Comparison of ENCODE assay signal across 33 mouse cellular contexts in genomic region chr16:95924716-95925115, GRCm38 (mm10).
DNase-seq lines count a peak whose midpoint lies in the region; ATAC-seq and TF ChIP-seq lines count a peak whose summit lies in the region.
"Had no signal": no experiment of that assay in that cellular context is flagged by ENCODE, and none has a peak within 500 bp of the region (broad histone marks: within the 10 kb centered on the region; RNA-seq: fewer than 3 reads in every experiment).

No protein-coding gene starts in this region.

- TF ChIP-seq CTCF in lung, postnatal 0 days (IDR thresholded peaks at IDR 0.05): no peak

- WGBS in lung, embryonic 15.5 days: 35% methylated on average over 8 of the region's 8 CpGs
- 46% methylated on average over 8 of the region's 8 CpGs for WGBS in lung, postnatal 0 days
- 56% methylated on average over 8 of the region's 8 CpGs for WGBS in embryonic facial prominence, embryonic 13.5 days
- 15% methylated on average over 8 of the region's 8 CpGs for WGBS in limb, embryonic 14.5 days

- no peak overlapping the region for H3K4me2 ChIP-seq in lung, embryonic 15.5 days
- no peak overlapping the region for H3K4me2 ChIP-seq in lung, postnatal 0 days (replicated peaks; ENCODE audit: low read depth, low read length)
- no peak overlapping the region for H3K4me2 ChIP-seq in embryonic facial prominence, embryonic 13.5 days
- H3K4me2 ChIP-seq in limb, embryonic 14.5 days (replicated peaks; ENCODE audit: low read depth, low read length, severe bottlenecking): no peak overlapping the region
- H3K4me2 ChIP-seq: heart, embryonic 11.5 days; hindbrain, embryonic 14.5 days; liver, embryonic 13.5 days; midbrain, embryonic 13.5 days; stomach, embryonic 15.5 days had no signal

- ATAC-seq in lung, embryonic 15.5 days (ENCODE audit: borderline replicate concordance, extremely low read depth, low FRiP score, low TSS enrichment): no peak
- no peak; the same call in 1 of the 2 replicates for ATAC-seq in lung, postnatal 0 days
- ATAC-seq in embryonic facial prominence, embryonic 13.5 days (ENCODE audit: insufficient number of reproducible peaks, insufficient read depth, low FRiP score, low TSS enrichment, low read depth): no peak
- peak; percentile 86 for ATAC-seq in limb, embryonic 14.5 days (ENCODE audit: low FRiP score, low read depth)
- ATAC-seq: activated CD4-positive, CD25-positive, alpha-beta regulatory T cell, adult 4 months; forebrain, embryonic 14.5 days; midbrain, embryonic 13.5 days had no signal

- H3K36me3 ChIP-seq in lung, embryonic 15.5 days: no peaks in the 10 kb centered on the region
- H3K36me3 ChIP-seq in lung, postnatal 0 days (ENCODE audit: insufficient read depth, low read length): no peaks in the 10 kb centered on the region
- no peaks in the 10 kb centered on the region for H3K36me3 ChIP-seq in embryonic facial prominence, embryonic 13.5 days
- no peaks in the 10 kb centered on the region for H3K36me3 ChIP-seq in limb, embryonic 14.5 days (ENCODE audit: control insufficient read depth, insufficient read depth, low read length)
- H3K36me3 ChIP-seq: liver, embryonic 13.5 days; midbrain, embryonic 13.5 days; stomach, embryonic 15.5 days had no signal

- H3K4me1 ChIP-seq in lung, embryonic 15.5 days: peaks cover 38% of the 10 kb centered on the region
- H3K4me1 ChIP-seq in lung, postnatal 0 days (ENCODE audit: insufficient read depth, low read depth, low read length): peaks cover 9% of the 10 kb centered on the region
- peaks cover 29% of the 10 kb centered on the region for H3K4me1 ChIP-seq in embryonic facial prominence, embryonic 13.5 days
- H3K4me1 ChIP-seq in limb, embryonic 14.5 days (ENCODE audit: control insufficient read depth, insufficient read depth, low read length): peaks cover 33% of the 10 kb centered on the region

- H3K9ac ChIP-seq in lung, embryonic 15.5 days: no peak overlapping the region
- H3K9ac ChIP-seq in lung, postnatal 0 days (replicated peaks; ENCODE audit: low read depth): no peak overlapping the region
- no peak overlapping the region for H3K9ac ChIP-seq in embryonic facial prominence, embryonic 13.5 days
- H3K9ac ChIP-seq in limb, embryonic 14.5 days (ENCODE audit: low read depth, low read length, severe bottlenecking): no peak overlapping the region
- H3K9ac ChIP-seq: hindbrain, embryonic 14.5 days; liver, embryonic 13.5 days; midbrain, embryonic 13.5 days; stomach, embryonic 15.5 days had no signal

- TF ChIP-seq POLR2A in limb, embryonic 14.5 days (IDR thresholded peaks at IDR 0.05; ENCODE audit: borderline replicate concordance, extremely low read depth, insufficient read depth, insufficient read length): no peak

- TF ChIP-seq EP300 in lung, postnatal 0 days (IDR thresholded peaks at IDR 0.05): no peak

- H3K27me3 ChIP-seq in lung, embryonic 15.5 days: no peaks in the 10 kb centered on the region
- H3K27me3 ChIP-seq in lung, postnatal 0 days (replicated peaks; ENCODE audit: insufficient read depth, low read length): no peaks in the 10 kb centered on the region
- no peaks in the 10 kb centered on the region for H3K27me3 ChIP-seq in embryonic facial prominence, embryonic 13.5 days
- no peaks in the 10 kb centered on the region for H3K27me3 ChIP-seq in limb, embryonic 14.5 days (ENCODE audit: control insufficient read depth, insufficient read depth, low read length)
- H3K27me3 ChIP-seq: liver, embryonic 13.5 days; midbrain, embryonic 13.5 days; stomach, embryonic 15.5 days had no signal

- H3K9me3 ChIP-seq in lung, embryonic 15.5 days: no peaks in the 10 kb centered on the region
- no peaks in the 10 kb centered on the region for H3K9me3 ChIP-seq in lung, postnatal 0 days (ENCODE audit: low read length)
- no peaks in the 10 kb centered on the region for H3K9me3 ChIP-seq in embryonic facial prominence, embryonic 13.5 days
- no peaks in the 10 kb centered on the region for H3K9me3 ChIP-seq in limb, embryonic 14.5 days (ENCODE audit: control insufficient read depth, low read length)
- H3K9me3 ChIP-seq: liver, embryonic 13.5 days; midbrain, embryonic 13.5 days; stomach, embryonic 15.5 days had no signal

- no peak overlapping the region for H3K4me3 ChIP-seq in lung, embryonic 15.5 days
- no peak overlapping the region for H3K4me3 ChIP-seq in lung, postnatal 0 days (ENCODE audit: low read depth, low read length)
- no peak overlapping the region for H3K4me3 ChIP-seq in embryonic facial prominence, embryonic 13.5 days
- H3K4me3 ChIP-seq in limb, embryonic 14.5 days (replicated peaks; ENCODE audit: low read length): no peak overlapping the region
- H3K4me3 ChIP-seq: gastrocnemius, adult 2 months; layer of hippocampus, adult 2 months; left cerebral cortex, adult 2 months; liver, embryonic 13.5 days; midbrain, embryonic 13.5 days; stomach, embryonic 15.5 days had no signal

- peak overlapping the region; percentile 58 for H3K27ac ChIP-seq in lung, embryonic 15.5 days
- H3K27ac ChIP-seq in lung, postnatal 0 days (ENCODE audit: low read length): no peak overlapping the region
- H3K27ac ChIP-seq in embryonic facial prominence, embryonic 13.5 days: peak overlapping the region; percentile 71
- peak overlapping the region; percentile 83 for H3K27ac ChIP-seq in limb, embryonic 14.5 days (replicated peaks; ENCODE audit: low read depth, low read length)
- H3K27ac ChIP-seq: gastrocnemius, adult 2 months; hindbrain, embryonic 14.5 days; layer of hippocampus, adult 2 months; left cerebral cortex, adult 2 months; liver, embryonic 13.5 days; macrophage; midbrain, embryonic 13.5 days; stomach, embryonic 15.5 days had no signal

- DNase-seq in lung, postnatal 0 days (ENCODE audit: low spot score): no peak
- DNase-seq in forelimb bud, embryonic 11.5 days (ENCODE audit: low read depth, low spot score): peak; percentile 50
- DNase-seq in limb, embryonic 14.5 days (ENCODE audit: low spot score): peak; percentile 66
- DNase-seq in frontal cortex, postnatal 36 days (ENCODE audit: low spot score in 2 of 2): no peak
- DNase-seq in cerebellum, adult 8-10 months: no peak
- DNase-seq: adrenal gland, adult 2 months; adrenal gland, postnatal 36 days; B cell, adult 2 months; cerebellum, adult 18-20 months; cerebellum, postnatal 25 days; embryo, embryonic 11 days; gastrocnemius, adult 2 months; gastrocnemius, postnatal 36 days; heart, adult 18-20 months; heart, postnatal 36 days; kidney, postnatal 25 days; left cerebral cortex, postnatal 4 days; liver, embryonic 13.5 days; lung, adult 18-20 months; right cerebral cortex, postnatal 25 days; thymus, adult 2 months; thymus, postnatal 36 days had no signal

Comparison
In these comparisons a context has a peak if more than half of its experiments do, and no peak if none do; other contexts are left out.
1. DNase-seq: peak in forelimb bud, embryonic 11.5 days (single experiment) and limb, embryonic 14.5 days (single experiment); none in lung, postnatal 0 days (single experiment), frontal cortex, postnatal 36 days (0 of 2) and cerebellum, adult 8-10 months (single experiment).